In the genomic region with DNA sequence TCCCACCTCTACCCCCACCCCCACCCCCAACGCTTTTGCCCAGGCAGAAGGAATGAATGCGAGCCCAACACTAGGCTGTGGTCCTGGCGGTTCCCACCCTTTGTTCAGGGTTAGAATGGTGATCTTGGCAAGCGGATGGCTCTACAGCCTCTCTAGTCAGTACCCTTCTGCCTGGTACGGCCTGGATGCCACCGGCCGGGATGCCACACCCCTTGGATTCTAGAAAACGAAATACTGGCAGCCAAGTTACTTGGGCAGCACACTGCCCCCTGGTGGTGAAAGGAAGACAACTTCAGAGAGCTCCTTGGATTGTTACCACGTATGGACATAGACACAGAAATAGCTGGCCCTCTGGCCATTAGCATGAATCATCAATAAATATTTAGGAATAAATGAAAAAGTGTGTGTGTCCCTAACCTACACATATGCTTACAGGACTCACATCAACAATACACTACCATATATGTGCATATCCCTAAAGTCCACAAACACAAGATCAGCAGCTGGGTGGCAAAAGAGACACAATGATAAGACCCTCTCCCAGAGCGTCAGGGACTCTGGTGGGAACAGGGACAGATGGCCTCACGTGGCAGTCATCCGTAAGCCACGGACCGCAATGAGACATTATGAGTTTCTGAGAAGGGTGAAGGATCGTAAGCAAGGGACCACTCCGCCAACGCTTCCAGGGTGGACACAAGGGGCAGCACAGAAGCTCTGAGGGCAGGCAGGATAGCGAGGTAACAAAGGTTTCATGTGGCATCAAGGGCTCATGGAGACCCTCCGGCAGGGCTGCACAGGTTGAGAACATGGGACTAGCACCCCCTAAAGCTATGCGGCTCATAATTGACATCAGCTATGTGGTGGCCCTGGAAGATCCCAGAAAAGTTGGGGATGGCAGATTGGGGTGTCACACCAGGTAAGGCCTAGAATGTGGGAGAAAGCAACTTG, we compare ENCODE assay signal across 8 mouse cellular contexts. TPM values are rescaled to one million over a fixed set of nuclear protein-coding genes. Genes with fewer than 3 reads are reported as not detected.
DNase-seq lines count a peak whose midpoint lies in the region; ATAC-seq and TF ChIP-seq lines count a peak whose summit lies in the region.

No protein-coding gene starts in this region.

- intact Hi-C loops in left cerebral cortex, postnatal 25 days (cut with DNase I): loop anchor here (1.0 to 5.0 kb wide), 3 partner anchors 14 to 99 kb away; partner anchors contain the start of gene Slf2

- TF ChIP-seq CTCF in cortical plate, adult 2 months (IDR thresholded peaks at IDR 0.05; ENCODE audit: extremely low read depth, insufficient read depth, low read length): peak; percentile 75

- ATAC-seq in megakaryocyte progenitor cell, adult 5-6 weeks (replicated peaks; ENCODE audit: poor library complexity): peak; percentile 77

- peak; percentile 70 for DNase-seq in ovary, adult 18-20 months (ENCODE audit: low spot score)
- DNase-seq in ovary, postnatal 10 days (ENCODE audit: low spot score): no peak
- DNase-seq in gastrocnemius, postnatal 10 days: peak; percentile 80
- DNase-seq in induced T-regulatory cell, adult 2 months (ENCODE audit: low read depth): peak; percentile 93
- DNase-seq in left cerebral cortex, postnatal 25 days (ENCODE audit: low spot score in 2 of 2): peak; percentile 83 to 88
- DNase-seq in right cerebral cortex, postnatal 25 days: peak; percentile 67

- 0 out of 2 replicates have a peak, but pooled peaks cover 2% of the 10 kb centered on the region for H3K4me1 ChIP-seq in cortical plate, adult 2 months (ENCODE audit: control insufficient read depth, insufficient read depth, low read length)

- H3K27ac ChIP-seq in cortical plate, adult 2 months (ENCODE audit: insufficient read depth, low read length): no peak overlapping the region

- TF ChIP-seq POLR2A in cortical plate, adult 2 months (IDR thresholded peaks at IDR 0.05; ENCODE audit: extremely low read depth, insufficient read depth, low read length): 0 out of 2 replicates have a peak, but pooled peaks have one; percentile 24

- no peak overlapping the region for H3K4me3 ChIP-seq in cortical plate, adult 2 months (ENCODE audit: insufficient read depth, low read length)

RNA-seq across cellular contexts. Expression of gene Pdzd7, which starts 14.5 kb away (rescaled TPM):
- polyA plus RNA-seq in cortical plate, adult 2 months (2012; rRNA removed): 7.5 and 8.8 TPM in 2 replicates
- 10 to 100 TPM; 12.4 to 19.5 TPM for total RNA-seq in gastrocnemius, postnatal 10 days (2021)
- 1 to 10 TPM; 4.2 to 4.6 TPM for total RNA-seq in left cerebral cortex, postnatal 25 days (2021)
- 0.05 TPM in 1 of 2 replicates, not detected in the other for total RNA-seq in megakaryocyte progenitor cell, adult 5-6 weeks (2015)
- total RNA-seq in megakaryocyte progenitor cell, adult 5-6 weeks (2017): not detected in 2 replicates

RNA-seq across cellular contexts. Expression of gene Sfxn3, which starts 16.3 kb away (rescaled TPM):
- 113 and 119 TPM in 2 replicates for polyA plus RNA-seq in cortical plate, adult 2 months (2012; rRNA removed)
- 10 to 100 TPM; 24.1 to 24.2 TPM for total RNA-seq in gastrocnemius, postnatal 10 days (2021)
- 100 to 1,000 TPM; 107 to 129 TPM for total RNA-seq in left cerebral cortex, postnatal 25 days (2021)
- 17.5 and 23.8 TPM in 2 replicates for total RNA-seq in megakaryocyte progenitor cell, adult 5-6 weeks (2015)
- 2.4 and 3.1 TPM in 2 replicates for total RNA-seq in megakaryocyte progenitor cell, adult 5-6 weeks (2017)

RNA-seq across cellular contexts. Expression of gene Lzts2, which starts 16.8 kb away (rescaled TPM):
- 39.3 and 40.1 TPM in 2 replicates for polyA plus RNA-seq in cortical plate, adult 2 months (2012; rRNA removed)
- total RNA-seq in gastrocnemius, postnatal 10 days (2021): 10 to 100 TPM; 35.4 to 43.4 TPM
- total RNA-seq in left cerebral cortex, postnatal 25 days (2021): 10 to 100 TPM; 30.8 to 32.2 TPM
- 4.8 and 5.1 TPM in 2 replicates for total RNA-seq in megakaryocyte progenitor cell, adult 5-6 weeks (2015)
- total RNA-seq in megakaryocyte progenitor cell, adult 5-6 weeks (2017): 7.7 and 8.6 TPM in 2 replicates

RNA-seq across cellular contexts. Expression of gene Mrpl43, which starts 24.8 kb away (rescaled TPM):
- polyA plus RNA-seq in cortical plate, adult 2 months (2012; rRNA removed): 68.3 and 70.8 TPM in 2 replicates
- 10 to 100 TPM; 32.4 to 33.7 TPM for total RNA-seq in gastrocnemius, postnatal 10 days (2021)
- total RNA-seq in left cerebral cortex, postnatal 25 days (2021): 10 to 100 TPM; 40.2 to 44.2 TPM
- total RNA-seq in megakaryocyte progenitor cell, adult 5-6 weeks (2015): 44.3 and 44.8 TPM in 2 replicates
- total RNA-seq in megakaryocyte progenitor cell, adult 5-6 weeks (2017): 25.2 and 30.3 TPM in 2 replicates

RNA-seq across cellular contexts. Expression of gene Twnk, which starts 25.6 kb away (rescaled TPM):
- polyA plus RNA-seq in cortical plate, adult 2 months (2012; rRNA removed): 10.5 and 10.7 TPM in 2 replicates
- total RNA-seq in gastrocnemius, postnatal 10 days (2021): 10 to 100 TPM; 13.8 to 14.7 TPM
- total RNA-seq in left cerebral cortex, postnatal 25 days (2021): 10 to 100 TPM; 14.0 to 15.7 TPM
- 16.5 and 18.6 TPM in 2 replicates for total RNA-seq in megakaryocyte progenitor cell, adult 5-6 weeks (2015)
- total RNA-seq in megakaryocyte progenitor cell, adult 5-6 weeks (2017): 18.4 and 22.4 TPM in 2 replicates

Comparison
In these comparisons a context has a peak if more than half of its experiments do, and no peak if none do; other contexts are left out.
1. RNA of gene Pdzd7, which starts 14.5 kb away (total RNA-seq): 12.4 to 19.5 TPM in gastrocnemius, postnatal 10 days and 4.2 to 4.6 TPM in left cerebral cortex, postnatal 25 days; 0.05 TPM in megakaryocyte progenitor cell, adult 5-6 weeks; every median in the first group is over 4 times any median in the second.
2. RNA of gene Sfxn3, which starts 16.3 kb away (total RNA-seq): 107 to 129 TPM in left cerebral cortex, postnatal 25 days; 24.1 to 24.2 TPM in gastrocnemius, postnatal 10 days and 2.4 to 23.8 TPM in megakaryocyte progenitor cell, adult 5-6 weeks; every median in the first group is over 4 times any median in the second.